Mouse (Mus musculus): ENCODE data around the gene Kdm5a. TPM values are rescaled to one million over a fixed set of nuclear protein-coding genes. Genes with fewer than 3 reads are reported as not detected.

The Kdm5a gene
- total RNA-seq (2015; ENCODE audit: low replicate concordance) (29.2 and 34.5 TPM in 2 replicates), total RNA-seq (2017; ENCODE audit: low replicate concordance) (130 and 136 TPM in 2 replicates)

- peak; percentile 89 for ATAC-seq (replicated peaks; ENCODE audit: low FRiP score, poor library complexity, severe bottlenecking)
These were observed at the start of gene Kdm5a, which contains the start of gene Ccdc77 for GRCm38 (mm10) chr6:120363688-120364522. Gene Kdm5a, plus strand, starts transcription at chr6:120364124. Gene Ccdc77, minus strand, starts transcription at chr6:120364374.

GRCm38 (mm10) chr6:120318303-120318940, 45.5 kb upstream of the Kdm5a start:
- ATAC-seq (replicated peaks; ENCODE audit: low FRiP score, poor library complexity, severe bottlenecking): no peak

GRCm38 (mm10) chr6:120319129-120319528, 44.8 kb upstream of the Kdm5a start:
- ATAC-seq (replicated peaks; ENCODE audit: low FRiP score, poor library complexity, severe bottlenecking): no peak

- ATAC-seq (replicated peaks; ENCODE audit: low FRiP score, poor library complexity, severe bottlenecking): no peak
These were observed 43.6 kb upstream of the Kdm5a start for GRCm38 (mm10) chr6:120320369-120320768.

GRCm38 (mm10) chr6:120324295-120324927, 39.5 kb upstream of the Kdm5a start:
- peak; percentile 93 for ATAC-seq (replicated peaks; ENCODE audit: low FRiP score, poor library complexity, severe bottlenecking)

GRCm38 (mm10) chr6:120332351-120332750, 31.6 kb upstream of the Kdm5a start:
- ATAC-seq (replicated peaks; ENCODE audit: low FRiP score, poor library complexity, severe bottlenecking): no peak; the same call in 1 of the 2 replicates

GRCm38 (mm10) chr6:120343992-120344391, 19.9 kb upstream of the Kdm5a start:
- ATAC-seq (replicated peaks; ENCODE audit: low FRiP score, poor library complexity, severe bottlenecking): no peak

GRCm38 (mm10) chr6:120349018-120349417, 14.9 kb upstream of the Kdm5a start:
- ATAC-seq (replicated peaks; ENCODE audit: low FRiP score, poor library complexity, severe bottlenecking): no peak

GRCm38 (mm10) chr6:120356478-120356877, 7.4 kb upstream of the Kdm5a start:
- peak; percentile 13; the same call in 1 of the 2 replicates for ATAC-seq (replicated peaks; ENCODE audit: low FRiP score, poor library complexity, severe bottlenecking)

GRCm38 (mm10) chr6:120356951-120357945, 6.7 kb upstream of the Kdm5a start:
- peak; percentile 99 for ATAC-seq (replicated peaks; ENCODE audit: low FRiP score, poor library complexity, severe bottlenecking)

- ATAC-seq (replicated peaks; ENCODE audit: low FRiP score, poor library complexity, severe bottlenecking): no peak
These were observed 1.8 kb upstream of the Kdm5a start for GRCm38 (mm10) chr6:120362124-120362523.

GRCm38 (mm10) chr6:120362774-120363687, 893 bp upstream of the Kdm5a start:
- peak; percentile 30 for ATAC-seq (replicated peaks; ENCODE audit: low FRiP score, poor library complexity, severe bottlenecking)

GRCm38 (mm10) chr6:120364523-120364905, 590 bp downstream of the Kdm5a start:
- peak; percentile 61 for ATAC-seq (replicated peaks; ENCODE audit: low FRiP score, poor library complexity, severe bottlenecking)

GRCm38 (mm10) chr6:120365051-120365450, 1.1 kb downstream of the Kdm5a start:
- ATAC-seq (replicated peaks; ENCODE audit: low FRiP score, poor library complexity, severe bottlenecking): 0 out of 2 replicates have a peak, but pooled peaks have one; percentile 17

GRCm38 (mm10) chr6:120376736-120377135, 12.8 kb downstream of the Kdm5a start:
- ATAC-seq (replicated peaks; ENCODE audit: low FRiP score, poor library complexity, severe bottlenecking): no peak

GRCm38 (mm10) chr6:120390054-120390453, 26.1 kb downstream of the Kdm5a start:
- ATAC-seq (replicated peaks; ENCODE audit: low FRiP score, poor library complexity, severe bottlenecking): no peak

- peak; percentile 56; the same call in 1 of the 2 replicates for ATAC-seq (replicated peaks; ENCODE audit: low FRiP score, poor library complexity, severe bottlenecking)
These were observed 28.9 kb downstream of the Kdm5a start for GRCm38 (mm10) chr6:120392811-120393210.
